Mouse (Mus musculus) forebrain, embryonic 13.5 days (tissue): ENCODE results near the gene Hoxa11. TPM values are rescaled to one million over a fixed set of nuclear protein-coding genes. Genes with fewer than 3 reads are reported as not detected.

Source experiments
- ATAC-seq: fragments of 200-750 bp; cut with Nextera tagmentation; 2 replicates; pipeline ENCODE4 v1.8.0; 2017
- H3K27ac ChIP-seq: fragments of 300-500 bp; sonication (generic); 2 replicates; pipeline ENCODE4 v1.5.1; 2015; ENCODE audit warnings: inconsistent platforms, mild to moderate bottlenecking, moderate library complexity
- H3K27me3 ChIP-seq: fragments of 300-500 bp; sonication (generic); 2 replicates; pipeline ENCODE4 v1.6.1; 2015; ENCODE audit warnings: mild to moderate bottlenecking, inconsistent platforms
- H3K36me3 ChIP-seq: fragments of 300-500 bp; sonication (generic); 2 replicates; pipeline ENCODE4 v1.6.1; 2015; ENCODE audit warnings: mild to moderate bottlenecking, inconsistent platforms; ENCODE audit not compliant: poor library complexity, severe bottlenecking
- H3K4me1 ChIP-seq: fragments of 300-500 bp; sonication (generic); 2 replicates; pipeline ENCODE4 v1.6.1; 2015; ENCODE audit warnings: inconsistent platforms
- H3K4me2 ChIP-seq: fragments of 300-500 bp; sonication (generic); 2 replicates; pipeline ENCODE4 v1.6.1; 2015; ENCODE audit warnings: inconsistent platforms, mild to moderate bottlenecking, moderate library complexity
- H3K4me3 ChIP-seq: fragments of 300-500 bp; sonication (generic); 2 replicates; pipeline ENCODE4 v1.5.1; 2015; ENCODE audit warnings: mild to moderate bottlenecking, inconsistent platforms
- H3K9ac ChIP-seq: fragments of 300-500 bp; sonication (generic); 2 replicates; pipeline ENCODE4 v1.6.1; 2015; ENCODE audit warnings: mild to moderate bottlenecking, inconsistent platforms
- H3K9me3 ChIP-seq: fragments of 300-500 bp; sonication (generic); replicated peaks from 2 replicates; pipeline ENCODE4 v1.6.1; 2016; ENCODE audit warnings: inconsistent platforms
- WGBS: fragments of 180-500 bp; shearing (Covaris S2); methylation state at CpG from one replicate; pipeline ENCODE4 v1.1.7; 2015; 5-methylcytosine and 5-hydroxymethylcytosine counted together
- polyA plus RNA-seq: library from polyadenylated mRNA; unstranded; fragments of >200 nt; fragmentation: Nextera tagmentation; extraction: Ambion mirVana; gene quantifications from 2 replicates; pipeline ENCODE4 v1.2.1, GENCODE M21; 2015

The Hoxa11 gene
- polyA plus RNA-seq, 1 experiment from 2014 or later: 0.12 TPM

- no peak for ATAC-seq
- H3K36me3 ChIP-seq: no peaks in the 10 kb centered on the region
- 5% methylated on average over 9 of the region's 9 CpGs for WGBS
- no peak overlapping the region for H3K4me2 ChIP-seq
- peaks cover 100% of the 10 kb centered on the region for H3K27me3 ChIP-seq
- H3K27ac ChIP-seq: no peak overlapping the region
- 0 out of 2 replicates have a peak, but pooled peaks cover 4% of the 10 kb centered on the region for H3K4me1 ChIP-seq
- no peaks in the 10 kb centered on the region for H3K9me3 ChIP-seq
- no peak overlapping the region for H3K9ac ChIP-seq
- H3K4me3 ChIP-seq: no peak overlapping the region
Observed at GRCm38 (mm10) chr6:52241001-52241621, 4.5 kb downstream of the Hoxa11 start.

- Histone ChIP-seq H3K4me1 (0 out of 2 replicates have a peak, but pooled peaks cover 4% of the 10 kb centered on the region), H3K9me3 (no peaks in the 10 kb centered on the region), H3K27ac (no peak within 1 kb of the TSS), H3K9ac (no peak within 1 kb of the TSS), H3K4me3 (no peak within 1 kb of the TSS), H3K4me2 (peak within 1 kb of the TSS; percentile 30; the same call in 1 of the 2 replicates), H3K36me3 (no peaks in the 10 kb centered on the region), H3K27me3 (peaks cover 100% of the 10 kb centered on the region)
- ATAC-seq: 0 out of 2 replicates have a peak, but pooled peaks have one; percentile 38
- WGBS: under 1% methylated on average over 35 of the region's 35 CpGs
Observed at GRCm38 (mm10) chr6:52240389-52241000, 5.1 kb downstream of the Hoxa11 start, which contains the start of gene Hoxa10. Hoxa10 (minus strand) TSS chr6:52240854.

GRCm38 (mm10) chr6:52239625-52240388 is 5.8 kb downstream of the Hoxa11 start:
- Histone ChIP-seq H3K4me3 (no peak overlapping the region), H3K36me3 (no peaks in the 10 kb centered on the region), H3K27ac (no peak overlapping the region), H3K9me3 (no peaks in the 10 kb centered on the region), H3K4me1 (0 out of 2 replicates have a peak, but pooled peaks cover 4% of the 10 kb centered on the region), H3K4me2 (peak overlapping the region; percentile 30; the same call in 1 of the 2 replicates), H3K27me3 (peaks cover 100% of the 10 kb centered on the region), H3K9ac (no peak overlapping the region)
- ATAC-seq: no peak
- 3% methylated on average over 30 of the region's 30 CpGs for WGBS

- Histone ChIP-seq H3K9me3 (no peaks in the 10 kb centered on the region), H3K27ac (no peak overlapping the region), H3K27me3 (peaks cover 100% of the 10 kb centered on the region), H3K36me3 (no peaks in the 10 kb centered on the region), H3K9ac (no peak overlapping the region), H3K4me2 (no peak overlapping the region), H3K4me3 (no peak overlapping the region), H3K4me1 (0 out of 2 replicates have a peak, but pooled peaks cover 4% of the 10 kb centered on the region)
- 3% methylated on average over 7 of the region's 7 CpGs for whole genome bisulfite sequencing
- ATAC-seq: no peak
Observed at GRCm38 (mm10) chr6:52238976-52239375, 6.6 kb downstream of the Hoxa11 start.

- Histone ChIP-seq H3K9ac (no peak overlapping the region), H3K9me3 (no peaks in the 10 kb centered on the region), H3K27ac (no peak overlapping the region), H3K4me3 (no peak overlapping the region), H3K4me2 (no peak overlapping the region), H3K36me3 (no peaks in the 10 kb centered on the region), H3K27me3 (peaks cover 100% of the 10 kb centered on the region), H3K4me1 (0 out of 2 replicates have a peak, but pooled peaks cover 4% of the 10 kb centered on the region)
- under 1% methylated on average over 7 of the region's 7 CpGs for WGBS
- ATAC-seq: no peak
Observed at GRCm38 (mm10) chr6:52238155-52238545, 7.5 kb downstream of the Hoxa11 start.

- H3K9me3 ChIP-seq: no peaks in the 10 kb centered on the region
- H3K27me3 ChIP-seq: peaks cover 100% of the 10 kb centered on the region
- no peak overlapping the region for H3K4me3 ChIP-seq
- H3K36me3 ChIP-seq: no peaks in the 10 kb centered on the region
- no peak for ATAC-seq
- H3K4me2 ChIP-seq: no peak overlapping the region
- H3K9ac ChIP-seq: no peak overlapping the region
- 6% methylated on average over 10 of the region's 10 CpGs for WGBS
- 0 out of 2 replicates have a peak, but pooled peaks cover 4% of the 10 kb centered on the region for H3K4me1 ChIP-seq
- no peak overlapping the region for H3K27ac ChIP-seq
Observed at GRCm38 (mm10) chr6:52237346-52238154, 8.1 kb downstream of the Hoxa11 start.

- 9% methylated on average over 3 of the region's 3 CpGs for WGBS
- no peak overlapping the region for H3K4me3 ChIP-seq
- H3K4me1 ChIP-seq: 0 out of 2 replicates have a peak, but pooled peaks cover 4% of the 10 kb centered on the region
- no peak overlapping the region for H3K9ac ChIP-seq
- H3K27ac ChIP-seq: no peak overlapping the region
- H3K9me3 ChIP-seq: no peaks in the 10 kb centered on the region
- no peak for ATAC-seq
- no peaks in the 10 kb centered on the region for H3K36me3 ChIP-seq
- peaks cover 100% of the 10 kb centered on the region for H3K27me3 ChIP-seq
- H3K4me2 ChIP-seq: no peak overlapping the region
Observed at GRCm38 (mm10) chr6:52236806-52237205, 8.8 kb downstream of the Hoxa11 start.

- 20% methylated on average over 6 of the region's 6 CpGs for WGBS
- no peaks in the 10 kb centered on the region for H3K9me3 ChIP-seq
- no peak overlapping the region for H3K27ac ChIP-seq
- H3K4me3 ChIP-seq: no peak overlapping the region
- no peak overlapping the region for H3K9ac ChIP-seq
- 0 out of 2 replicates have a peak, but pooled peaks cover 4% of the 10 kb centered on the region for H3K4me1 ChIP-seq
- H3K4me2 ChIP-seq: no peak overlapping the region
- no peak for ATAC-seq
- no peaks in the 10 kb centered on the region for H3K36me3 ChIP-seq
- peaks cover 98% of the 10 kb centered on the region for H3K27me3 ChIP-seq
Observed at GRCm38 (mm10) chr6:52235866-52236265, 9.7 kb downstream of the Hoxa11 start.

- Histone ChIP-seq H3K27ac (no peak overlapping the region), H3K9ac (no peak overlapping the region), H3K9me3 (no peaks in the 10 kb centered on the region), H3K27me3 (peaks cover 98% of the 10 kb centered on the region), H3K4me1 (0 out of 2 replicates have a peak, but pooled peaks cover 3% of the 10 kb centered on the region), H3K36me3 (no peaks in the 10 kb centered on the region), H3K4me3 (no peak overlapping the region), H3K4me2 (no peak overlapping the region)
- ATAC-seq: no peak
- 26% methylated on average over 9 of the region's 9 CpGs for WGBS
Observed at GRCm38 (mm10) chr6:52235267-52235666, 10.3 kb downstream of the Hoxa11 start.

- H3K9me3 ChIP-seq: no peaks in the 10 kb centered on the region
- H3K9ac ChIP-seq: no peak overlapping the region
- H3K4me3 ChIP-seq: no peak overlapping the region
- peaks cover 98% of the 10 kb centered on the region for H3K27me3 ChIP-seq
- H3K4me2 ChIP-seq: no peak overlapping the region
- no peaks in the 10 kb centered on the region for H3K4me1 ChIP-seq
- H3K27ac ChIP-seq: no peak overlapping the region
- no peaks in the 10 kb centered on the region for H3K36me3 ChIP-seq
- no peak for ATAC-seq
- 2% methylated on average over 66 of the region's 68 CpGs for WGBS
Observed at GRCm38 (mm10) chr6:52234428-52235140, 11.0 kb downstream of the Hoxa11 start.
